Mouse (Mus musculus): Measurements from ENCODE around the gene Tulp2. TPM values are rescaled to one million over a fixed set of nuclear protein-coding genes. Genes with fewer than 3 reads are reported as not detected.

Tulp2 gene
- polyA plus RNA-seq, 1 experiment from 2014 or later, result 0.92 TPM

DNA sequence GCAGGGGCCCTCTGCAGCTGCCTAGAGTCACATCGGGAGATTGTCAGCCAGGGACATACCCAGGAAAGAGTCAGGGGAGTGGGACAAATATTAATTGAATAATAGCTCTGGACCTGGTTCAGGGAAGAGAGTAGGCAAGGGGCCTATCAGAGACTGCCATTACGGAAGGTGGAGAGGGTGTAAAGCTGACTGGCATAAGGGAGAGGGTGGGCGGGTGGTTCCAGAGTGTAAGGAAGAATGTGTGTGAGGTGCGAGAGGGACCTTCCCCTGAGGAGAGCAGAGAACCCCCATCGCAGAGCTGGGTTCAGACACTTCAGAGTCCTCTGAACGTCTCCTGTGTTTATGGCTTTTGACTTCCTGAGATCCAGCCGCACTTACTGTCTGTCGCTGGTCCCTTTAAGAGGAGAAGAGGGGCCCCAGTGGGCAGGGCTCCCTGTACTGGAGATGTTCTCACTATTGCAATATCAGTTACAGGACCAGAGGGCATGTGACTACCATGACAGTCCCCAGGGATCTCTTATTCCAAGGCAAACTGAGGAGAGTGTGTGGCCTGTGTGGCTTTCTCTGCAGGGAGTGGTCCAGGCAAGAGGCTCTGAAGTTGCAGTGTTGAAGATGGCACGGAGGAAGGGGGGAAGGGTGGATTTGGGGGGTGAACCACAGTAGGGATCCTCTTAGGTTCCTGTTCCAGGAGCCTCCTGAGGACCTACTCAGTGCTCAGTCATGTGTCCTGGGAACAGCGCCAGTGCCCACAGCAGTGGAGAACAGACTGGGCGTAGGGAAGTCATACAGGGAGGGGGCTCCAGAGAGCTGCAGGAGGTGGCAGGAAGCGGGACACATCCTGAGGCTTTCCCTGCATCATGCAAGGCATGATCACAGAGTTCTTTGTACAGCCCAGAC, 80.2 kb downstream of the Tulp2 start:
- peak overlapping the region; percentile 12; the same call in 1 of the 2 replicates for H3K27ac ChIP-seq
- 45% methylated on average over 12 of the region's 12 CpGs for WGBS
- no peaks in the 10 kb centered on the region for H3K9me3 ChIP-seq
- no peak for ATAC-seq (ENCODE audit: insufficient number of reproducible peaks, insufficient read depth, low FRiP score, low TSS enrichment)
- H3K9ac ChIP-seq, result no peak overlapping the region
- H3K4me2 ChIP-seq (replicated peaks), result no peak overlapping the region
- peaks cover 8% of the 10 kb centered on the region; the same call in 1 of the 2 replicates for H3K4me1 ChIP-seq
- H3K4me3 ChIP-seq, result no peak overlapping the region
- H3K36me3 ChIP-seq, result no peaks in the 10 kb centered on the region
- no peaks in the 10 kb centered on the region for H3K27me3 ChIP-seq

DNA sequence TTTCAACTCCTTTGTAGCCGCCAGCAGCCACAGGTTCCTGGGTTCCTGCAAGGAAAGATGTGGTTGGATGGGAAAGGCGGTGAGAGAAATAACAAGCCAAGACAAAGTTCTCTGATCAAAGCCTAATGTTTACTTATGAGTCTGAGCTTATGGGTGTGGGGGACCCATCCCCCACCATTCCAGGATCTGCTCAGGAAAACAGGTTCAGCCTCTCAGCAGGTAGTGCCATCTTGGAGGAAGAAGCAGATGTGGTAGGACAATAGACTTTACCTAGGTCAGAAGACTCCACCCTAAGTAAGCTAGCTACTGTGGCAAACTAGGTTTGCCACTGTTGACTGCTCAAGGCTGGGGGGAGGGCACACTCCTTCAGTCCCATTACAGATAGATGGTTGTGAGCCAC, 83.1 kb downstream of the Tulp2 start:
- H3K27me3 ChIP-seq, result no peaks in the 10 kb centered on the region
- no peak overlapping the region for H3K27ac ChIP-seq
- no peak overlapping the region for H3K9ac ChIP-seq
- no peaks in the 10 kb centered on the region for H3K36me3 ChIP-seq
- 69% methylated on average over 2 of the region's 2 CpGs for WGBS
- no peak for ATAC-seq (ENCODE audit: insufficient number of reproducible peaks, insufficient read depth, low FRiP score, low TSS enrichment)
- no peak overlapping the region for H3K4me2 ChIP-seq (replicated peaks)
- no peak overlapping the region for H3K4me3 ChIP-seq
- peaks cover 15% of the 10 kb centered on the region; the same call in 1 of the 2 replicates for H3K4me1 ChIP-seq
- no peaks in the 10 kb centered on the region for H3K9me3 ChIP-seq

- H3K4me2 ChIP-seq (replicated peaks), result no peak overlapping the region
- peaks cover 15% of the 10 kb centered on the region; the same call in 1 of the 2 replicates for H3K4me1 ChIP-seq
- H3K27ac ChIP-seq, result no peak overlapping the region
- ATAC-seq (ENCODE audit: insufficient number of reproducible peaks, insufficient read depth, low FRiP score, low TSS enrichment), result no peak
- H3K4me3 ChIP-seq, result no peak overlapping the region
- H3K9me3 ChIP-seq, result no peaks in the 10 kb centered on the region
- H3K36me3 ChIP-seq, result no peaks in the 10 kb centered on the region
- no peak overlapping the region for H3K9ac ChIP-seq
- no peaks in the 10 kb centered on the region for H3K27me3 ChIP-seq
- WGBS, result 87% methylated on average over 9 of the region's 9 CpGs
Observed at GRCm38 (mm10) chr7:45565446-45565845, 83.8 kb downstream of the Tulp2 start.

DNA sequence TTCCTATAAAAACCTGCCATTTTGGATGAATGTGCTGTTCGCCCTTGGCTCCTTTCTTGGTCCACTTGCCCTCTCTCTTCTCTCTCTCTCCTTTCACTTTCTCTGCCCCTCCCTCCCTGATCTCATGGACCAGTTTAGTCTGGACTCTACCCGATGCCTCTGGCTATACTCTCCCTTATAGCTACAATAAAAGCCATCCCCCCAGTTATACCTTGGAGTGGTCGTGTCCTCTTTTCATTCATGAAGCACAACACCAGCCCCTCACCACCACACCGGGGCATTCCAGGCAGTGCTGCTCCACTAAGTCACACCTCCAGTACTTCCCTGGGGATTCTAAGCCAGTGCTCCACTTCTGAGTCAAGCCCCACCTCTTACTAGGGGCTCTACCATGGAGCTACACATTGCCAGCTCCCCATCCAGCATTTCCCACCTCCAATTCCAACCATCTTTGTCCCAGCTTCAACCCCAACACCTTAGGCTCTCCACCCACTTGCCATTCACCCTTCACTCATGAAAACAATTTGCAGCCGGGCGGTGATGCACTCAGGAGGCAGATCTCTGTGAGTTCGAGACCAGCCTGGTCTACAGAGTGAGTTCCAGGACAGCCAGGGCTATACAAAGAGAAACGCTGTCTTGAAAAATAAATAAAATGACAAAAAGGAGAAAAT, 85.6 kb downstream of the Tulp2 start:
- WGBS, result 63% methylated on average over 8 of the region's 8 CpGs
- Histone ChIP-seq H3K4me1 (peaks cover 22% of the 10 kb centered on the region), H3K9me3 (no peaks in the 10 kb centered on the region), H3K36me3 (no peaks in the 10 kb centered on the region), H3K27ac (no peak overlapping the region), H3K27me3 (no peaks in the 10 kb centered on the region), H3K9ac (no peak overlapping the region), H3K4me2 (replicated peaks) (peak overlapping the region; percentile 64), H3K4me3 (no peak overlapping the region)
- ATAC-seq (ENCODE audit: insufficient number of reproducible peaks, insufficient read depth, low FRiP score, low TSS enrichment), result no peak

- Histone ChIP-seq H3K4me1 (peaks cover 20% of the 10 kb centered on the region), H3K4me2 (replicated peaks) (peak overlapping the region; percentile 64), H3K36me3 (no peaks in the 10 kb centered on the region), H3K9me3 (no peaks in the 10 kb centered on the region), H3K27me3 (no peaks in the 10 kb centered on the region), H3K4me3 (peak overlapping the region; percentile 42), H3K9ac (peak overlapping the region; percentile 21), H3K27ac (peak overlapping the region; percentile 83)
- WGBS, result under 1% methylated on average over 24 of the region's 24 CpGs
- peak; percentile 95 for ATAC-seq (ENCODE audit: insufficient number of reproducible peaks, insufficient read depth, low FRiP score, low TSS enrichment)
Observed at GRCm38 (mm10) chr7:45567780-45568516, 86.3 kb downstream of the Tulp2 start.

DNA sequence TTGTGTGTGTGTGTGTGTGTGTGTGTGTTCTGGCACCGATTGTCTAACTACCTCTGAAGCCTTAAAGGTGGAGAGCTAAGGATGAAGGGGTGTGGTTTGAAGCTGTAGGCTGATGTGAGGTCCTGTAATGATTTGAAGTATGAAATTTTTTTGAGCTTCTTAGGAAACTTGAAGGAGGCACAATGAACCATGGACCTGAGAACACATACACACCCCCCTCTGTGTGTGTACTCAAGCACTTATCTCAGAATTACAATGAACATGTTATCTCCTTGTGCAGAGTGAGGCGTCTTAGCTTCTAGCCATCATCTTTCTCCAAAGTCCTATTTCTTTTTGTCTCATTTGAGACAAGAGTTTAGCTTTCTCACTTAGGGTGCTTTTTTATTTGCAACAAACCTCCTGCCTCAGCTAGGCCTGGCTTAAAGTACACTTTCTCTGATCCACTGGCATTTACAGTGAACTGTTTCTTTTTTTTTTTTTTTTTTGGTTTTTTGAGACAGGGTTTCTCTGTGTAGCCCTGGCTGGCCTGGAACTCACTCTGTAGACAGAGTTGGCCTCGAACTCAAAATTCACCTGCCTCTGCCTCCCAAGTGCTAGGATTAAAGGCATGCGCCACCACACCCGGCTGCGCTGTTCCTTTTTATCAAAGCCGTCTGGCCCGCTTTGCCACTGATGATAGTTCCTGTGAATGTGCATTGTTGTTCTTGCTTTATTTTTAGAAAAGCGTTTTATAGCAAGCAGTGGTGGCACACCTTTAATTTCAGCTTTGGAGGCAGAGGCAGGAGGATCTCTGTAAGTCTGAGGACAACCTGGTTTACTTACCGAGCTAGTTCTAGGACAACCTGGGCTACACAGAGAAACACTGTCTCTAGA, 87.2 kb downstream of the Tulp2 start:
- no peaks in the 10 kb centered on the region for H3K27me3 ChIP-seq
- H3K4me2 ChIP-seq (replicated peaks), result peak overlapping the region; percentile 64
- WGBS, result 75% methylated on average over 10 of the region's 10 CpGs
- H3K27ac ChIP-seq, result peak overlapping the region; percentile 83
- H3K9ac ChIP-seq, result 0 out of 2 replicates have a peak overlapping the region, but pooled peaks have one; percentile 21
- no peak for ATAC-seq (ENCODE audit: insufficient number of reproducible peaks, insufficient read depth, low FRiP score, low TSS enrichment)
- peaks cover 20% of the 10 kb centered on the region for H3K4me1 ChIP-seq
- peak overlapping the region; percentile 42 for H3K4me3 ChIP-seq
- no peaks in the 10 kb centered on the region for H3K36me3 ChIP-seq
- no peaks in the 10 kb centered on the region for H3K9me3 ChIP-seq

DNA sequence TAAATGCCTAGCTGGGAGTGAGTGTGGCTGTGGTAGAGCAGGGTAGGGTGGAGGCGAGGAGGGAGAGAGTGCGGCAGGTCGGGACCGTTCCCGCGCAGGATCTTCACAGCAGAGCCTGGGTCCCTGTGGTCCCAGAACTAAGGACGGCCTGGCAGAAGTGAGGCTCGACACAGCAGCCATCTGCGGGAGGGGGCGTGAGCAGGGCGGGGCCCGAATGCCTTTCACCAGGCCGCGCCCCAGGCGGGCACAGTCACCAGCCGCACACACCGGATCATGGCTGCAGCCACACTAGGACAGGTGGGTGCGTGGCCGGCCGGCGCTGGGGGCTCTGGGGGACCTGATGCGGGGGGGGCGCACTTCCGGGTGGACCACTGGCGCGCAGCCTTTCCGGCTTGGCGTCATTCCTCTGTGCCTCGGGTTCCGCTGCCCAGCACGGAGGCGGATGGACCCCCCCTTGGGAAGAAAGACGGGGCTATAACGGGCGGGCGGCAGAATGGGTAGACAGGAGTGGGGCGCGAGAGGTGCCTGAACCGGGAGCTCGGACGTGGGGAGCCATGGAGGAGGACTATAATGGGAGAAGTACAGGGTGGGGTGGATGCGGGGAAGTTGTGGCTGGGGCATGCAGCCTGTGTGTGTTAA, 88.5 kb downstream of the Tulp2 start, which contains the start of gene Bcat2:
TSS of gene Bcat2 (plus strand) at position 51 of the 639 bp plus-strand sequence.
- H3K9ac ChIP-seq, result peak within 1 kb of the TSS; percentile 83
- WGBS, result 3% methylated on average over 42 of the region's 42 CpGs
- 0 out of 2 replicates have a peak, but pooled peaks have one; percentile 48 for ATAC-seq (ENCODE audit: insufficient number of reproducible peaks, insufficient read depth, low FRiP score, low TSS enrichment)
- no peaks in the 10 kb centered on the region for H3K36me3 ChIP-seq
- peak within 1 kb of the TSS; percentile 76 for H3K4me3 ChIP-seq
- H3K4me2 ChIP-seq (replicated peaks), result peak within 1 kb of the TSS; percentile 70
- H3K27me3 ChIP-seq, result no peaks in the 10 kb centered on the region
- H3K4me1 ChIP-seq, result peaks cover 20% of the 10 kb centered on the region
- peak within 1 kb of the TSS; percentile 86 for H3K27ac ChIP-seq
- no peaks in the 10 kb centered on the region for H3K9me3 ChIP-seq

- WGBS, result 19% methylated on average over 1 of the region's 1 CpGs
- no peak overlapping the region for H3K4me2 ChIP-seq (replicated peaks)
- peaks cover 20% of the 10 kb centered on the region for H3K4me1 ChIP-seq
- no peak for ATAC-seq (ENCODE audit: insufficient number of reproducible peaks, insufficient read depth, low FRiP score, low TSS enrichment)
- H3K9ac ChIP-seq, result no peak overlapping the region
- peaks cover 11% of the 10 kb centered on the region for H3K36me3 ChIP-seq
- H3K27me3 ChIP-seq, result no peaks in the 10 kb centered on the region
- no peaks in the 10 kb centered on the region for H3K9me3 ChIP-seq
- no peak overlapping the region for H3K27ac ChIP-seq
- H3K4me3 ChIP-seq, result no peak overlapping the region
Observed at GRCm38 (mm10) chr7:45571966-45572365, 90.3 kb downstream of the Tulp2 start.
